Mouse (Mus musculus): ENCODE data around the gene Cds2. TPM values are rescaled to one million over a fixed set of nuclear protein-coding genes. Genes with fewer than 3 reads are reported as not detected.
"Not testable (repeated sequence)": the region's sequence is repeated elsewhere in the genome, so short reads cannot be mapped to it uniquely, and the experiment has no call there.

The Cds2 gene
- total RNA-seq, 2 experiments from 2014 or later: 228 to 237 TPM

DNA sequence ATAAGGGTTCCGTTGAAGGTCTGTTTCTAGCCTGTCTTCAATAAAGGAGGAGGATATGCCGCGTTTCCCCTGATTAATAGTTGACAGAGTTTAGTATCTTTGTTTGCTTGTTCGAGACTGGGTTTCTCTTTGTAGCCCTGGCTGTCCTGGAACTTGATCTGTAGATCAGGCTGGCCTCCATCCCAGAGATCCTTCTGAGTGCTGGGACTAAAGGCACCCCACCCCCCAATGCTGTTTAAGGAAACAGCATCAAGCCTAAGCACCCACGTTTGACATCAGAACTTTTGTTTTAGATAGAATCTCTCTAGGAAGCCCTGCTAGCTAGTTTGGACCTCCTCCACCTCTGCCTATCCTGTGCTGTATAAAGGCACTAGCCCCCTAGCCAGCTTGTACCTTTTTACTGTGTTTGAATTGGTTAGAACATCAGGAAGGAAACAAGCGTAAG is 1.3 kb downstream of the Cds2 start:
- no peak for DNase-seq (ENCODE audit: extremely low spot score in 1 of 2, low spot score in 1 of 2)

DNA sequence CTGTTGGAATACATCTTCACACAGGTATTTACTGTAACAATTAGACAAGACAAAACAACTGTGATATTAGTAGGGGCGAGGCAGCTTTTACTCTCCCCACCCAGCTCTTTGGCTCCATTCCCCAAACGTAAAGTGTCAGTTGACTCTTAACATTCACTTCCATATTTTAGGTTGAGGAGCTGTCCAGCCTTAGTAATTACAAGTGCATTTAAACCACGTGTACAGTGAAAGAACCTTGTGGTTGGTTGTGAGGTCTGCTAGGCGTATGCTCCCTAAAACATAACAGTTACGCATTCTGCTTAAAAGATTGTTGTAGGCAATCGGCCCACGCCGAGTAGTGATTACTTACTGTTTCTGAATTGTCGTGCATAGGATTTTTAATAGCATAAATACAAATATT is 2.2 kb downstream of the Cds2 start:
- DNase-seq (ENCODE audit: extremely low spot score in 1 of 2, low spot score in 1 of 2): no peak

DNA sequence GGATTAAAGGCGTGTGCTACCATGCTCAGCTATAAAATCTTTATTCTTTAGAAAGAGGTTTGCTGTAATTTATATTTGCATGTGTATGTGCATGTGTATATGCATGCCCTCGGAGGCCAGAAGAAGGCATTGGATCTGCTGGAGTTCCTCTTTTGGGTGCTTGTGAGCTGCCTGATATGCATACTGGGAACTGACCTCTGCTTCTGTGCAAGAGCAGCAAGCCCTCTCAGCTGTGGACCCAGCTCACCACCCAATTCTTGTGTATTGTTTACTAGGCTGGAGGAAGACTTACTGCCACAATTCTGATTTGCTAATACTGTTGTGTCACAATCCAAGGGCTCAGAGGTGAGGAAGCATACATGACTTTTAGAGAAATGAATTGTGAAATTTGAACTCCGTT is 3.1 kb downstream of the Cds2 start:
- DNase-seq (ENCODE audit: extremely low spot score in 1 of 2, low spot score in 1 of 2): no peak

DNA sequence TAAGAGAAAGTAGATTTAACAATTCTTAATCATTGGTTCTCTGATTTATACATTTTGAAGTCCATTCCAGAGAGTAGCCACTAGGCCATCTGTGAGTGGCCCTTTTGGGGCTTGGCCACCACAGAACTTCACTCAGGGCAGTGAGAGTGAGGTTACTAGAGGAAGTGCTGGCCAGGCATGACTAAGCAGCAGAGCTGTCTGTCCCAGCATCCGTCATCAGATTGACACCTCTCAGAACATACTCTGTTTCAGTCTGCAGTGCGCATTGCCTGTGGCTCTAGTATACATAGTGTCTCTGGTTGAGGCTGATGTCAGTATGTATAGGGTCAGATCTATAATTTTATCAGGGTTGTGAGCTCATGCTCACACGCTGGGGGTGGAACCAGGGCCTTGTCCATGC is 6.3 kb downstream of the Cds2 start:
- DNase-seq (ENCODE audit: extremely low spot score in 1 of 2, low spot score in 1 of 2): no peak

DNA sequence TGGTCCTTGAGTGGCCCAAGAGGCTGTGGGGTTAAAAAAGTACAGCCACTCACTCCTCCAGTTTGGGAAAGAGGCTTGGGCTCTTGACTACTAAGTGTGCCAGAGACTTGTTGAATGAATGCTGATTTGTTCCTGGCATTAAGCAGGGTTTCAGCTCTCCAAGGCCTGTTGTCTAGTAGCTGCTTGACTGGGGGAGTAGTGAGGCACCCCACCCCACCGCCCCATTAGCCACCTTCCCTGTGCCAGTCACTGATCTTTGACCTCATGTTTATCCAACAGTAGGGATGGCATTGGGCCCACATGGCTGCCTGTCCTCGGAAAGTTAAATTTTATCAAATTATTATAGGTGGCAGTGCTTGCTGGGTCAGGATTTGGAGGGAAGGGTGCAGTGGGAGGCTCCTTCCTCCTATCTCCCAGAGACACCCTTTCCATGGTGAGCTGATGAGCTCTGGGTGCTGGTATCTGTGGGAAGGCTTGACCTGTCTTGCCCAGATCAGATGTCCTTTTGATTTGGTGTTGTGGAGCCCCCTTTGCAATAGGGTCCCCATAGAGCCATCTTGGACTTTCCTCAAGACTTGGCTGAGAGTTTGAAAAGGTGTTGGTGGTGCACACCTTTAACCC is 7.5 kb downstream of the Cds2 start:
- DNase-seq (ENCODE audit: extremely low spot score in 1 of 2, low spot score in 1 of 2): no peak

DNA sequence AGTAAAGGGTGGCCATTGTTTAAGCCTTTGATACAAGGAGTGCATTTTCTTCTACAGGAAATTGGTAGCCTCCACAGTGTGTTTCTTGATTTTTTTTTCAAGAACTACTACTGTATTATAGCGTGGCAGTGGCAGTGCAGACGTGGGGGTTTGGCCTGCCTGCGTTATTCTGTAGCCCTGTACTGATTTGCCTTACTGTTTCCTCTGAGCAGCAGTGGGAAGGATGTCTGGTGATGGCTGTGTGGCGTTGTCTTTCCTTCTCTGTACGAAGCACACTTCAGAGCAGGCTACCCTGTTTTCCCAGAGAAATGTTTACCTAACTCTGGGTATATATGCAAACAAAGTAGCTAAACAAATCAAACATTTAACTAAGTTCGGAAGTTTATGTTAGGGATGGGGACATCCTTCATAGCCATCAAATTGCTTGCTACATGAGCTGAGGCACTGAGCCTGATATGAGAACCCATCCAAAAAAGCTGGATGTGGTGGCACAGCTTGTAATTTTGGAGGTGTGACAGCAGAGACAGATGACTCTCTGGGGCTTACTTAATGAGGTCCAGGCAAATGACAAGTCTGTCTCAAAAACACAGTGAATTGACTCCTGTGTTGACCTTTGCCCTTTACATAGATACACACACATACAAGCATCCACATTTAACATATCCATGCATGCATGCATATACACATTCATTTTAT is 9.9 kb downstream of the Cds2 start:
- no peak for DNase-seq (ENCODE audit: extremely low spot score in 1 of 2, low spot score in 1 of 2)

DNA sequence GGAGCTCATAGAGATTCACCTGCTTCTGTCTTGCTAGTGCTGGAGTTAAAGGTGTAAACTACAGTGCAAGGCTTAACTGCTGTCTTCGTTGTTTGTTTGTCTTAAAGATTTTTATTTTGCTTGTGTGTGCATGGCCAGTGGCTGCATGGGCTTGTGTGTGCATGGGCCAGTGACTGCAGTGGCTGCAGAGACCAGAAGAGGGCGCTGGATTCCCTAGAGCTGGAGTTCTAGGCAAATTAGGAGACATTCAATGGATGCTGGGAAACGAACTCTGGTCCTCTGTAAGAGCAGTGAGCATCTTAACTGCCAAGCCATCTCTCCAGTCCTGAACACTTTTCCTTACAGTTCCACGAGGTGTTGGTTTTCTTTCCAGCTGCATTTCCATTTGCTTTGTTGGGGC is 12.6 kb downstream of the Cds2 start:
- DNase-seq (ENCODE audit: extremely low spot score in 1 of 2, low spot score in 1 of 2): no peak

DNA sequence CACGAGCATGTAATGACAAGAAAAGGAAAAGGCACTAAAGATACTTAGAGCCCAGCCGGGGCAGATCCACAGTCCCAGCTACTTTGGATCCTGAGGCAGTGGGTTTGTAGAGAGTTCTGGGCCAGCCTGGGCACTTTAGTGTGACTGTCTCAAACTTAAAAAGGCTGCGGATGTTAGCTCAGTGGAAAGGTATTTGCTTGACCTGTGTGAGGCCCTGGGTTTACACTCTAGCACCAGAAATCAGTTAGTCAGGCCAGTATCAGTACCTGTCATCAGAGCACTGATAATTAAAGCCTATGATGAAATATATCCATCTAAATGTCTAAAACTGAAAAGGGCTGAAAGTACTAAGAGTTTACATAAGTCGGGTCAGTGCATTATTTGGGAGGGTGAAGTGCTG is 13.3 kb downstream of the Cds2 start:
- no peak for DNase-seq (ENCODE audit: extremely low spot score in 1 of 2, low spot score in 1 of 2)

DNA sequence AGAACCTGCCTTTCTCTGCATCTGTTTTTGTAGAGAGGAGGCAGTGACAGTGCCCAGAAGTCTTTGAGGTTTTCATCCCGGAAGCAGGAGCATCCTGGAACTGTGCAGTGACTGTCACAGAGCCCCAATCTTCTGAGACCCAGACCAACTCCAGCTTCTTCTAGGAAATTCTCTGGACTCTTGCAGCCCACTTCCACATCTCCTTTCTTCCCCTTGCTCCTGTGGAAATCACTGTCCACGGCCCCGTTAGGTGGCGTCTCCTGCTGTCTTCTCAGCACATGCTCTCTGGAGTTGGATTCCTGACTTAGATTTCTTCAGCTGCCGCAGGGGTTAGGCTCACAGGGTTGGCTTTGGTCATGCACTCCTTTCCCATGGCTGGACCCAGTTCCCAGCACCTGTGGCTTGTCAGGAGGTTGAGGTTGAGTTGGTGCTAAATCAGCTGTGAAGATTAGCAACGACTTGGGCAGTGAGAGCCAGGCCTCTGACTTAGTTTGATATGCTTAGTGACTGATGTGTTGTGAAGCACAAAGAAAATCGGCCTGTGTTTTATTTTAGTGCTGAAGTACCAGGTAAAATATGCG is 15.4 kb downstream of the Cds2 start:
- no peak for DNase-seq (ENCODE audit: extremely low spot score in 1 of 2, low spot score in 1 of 2)

DNA sequence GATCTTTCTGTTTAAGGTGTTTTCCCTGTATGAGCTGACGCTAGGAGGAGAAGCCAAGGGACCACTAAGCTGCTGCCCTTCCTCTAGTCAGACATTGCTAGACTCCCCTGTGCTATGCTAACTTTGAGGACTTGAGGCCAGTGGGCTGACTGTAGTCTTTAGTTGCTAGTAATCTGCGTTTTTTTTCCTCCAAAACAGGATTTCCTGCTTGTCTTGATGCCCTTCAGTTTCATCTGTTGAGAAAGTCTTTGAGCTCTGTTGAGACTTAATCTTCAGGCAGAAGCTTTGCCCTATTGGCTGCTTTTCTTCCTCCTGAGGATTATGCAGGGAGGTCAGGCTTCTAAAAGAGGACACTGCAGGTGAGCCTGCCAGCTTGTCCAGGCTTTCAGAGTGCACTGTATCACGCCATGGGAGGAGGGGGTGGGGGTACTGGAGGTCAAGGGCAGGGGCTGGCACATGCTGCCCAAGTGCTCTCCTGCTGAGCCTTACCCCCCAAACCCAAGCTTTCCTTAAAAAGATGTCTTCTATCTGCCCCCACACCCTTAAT is 16.5 kb downstream of the Cds2 start:
- DNase-seq (ENCODE audit: extremely low spot score in 1 of 2, low spot score in 1 of 2): no peak

DNA sequence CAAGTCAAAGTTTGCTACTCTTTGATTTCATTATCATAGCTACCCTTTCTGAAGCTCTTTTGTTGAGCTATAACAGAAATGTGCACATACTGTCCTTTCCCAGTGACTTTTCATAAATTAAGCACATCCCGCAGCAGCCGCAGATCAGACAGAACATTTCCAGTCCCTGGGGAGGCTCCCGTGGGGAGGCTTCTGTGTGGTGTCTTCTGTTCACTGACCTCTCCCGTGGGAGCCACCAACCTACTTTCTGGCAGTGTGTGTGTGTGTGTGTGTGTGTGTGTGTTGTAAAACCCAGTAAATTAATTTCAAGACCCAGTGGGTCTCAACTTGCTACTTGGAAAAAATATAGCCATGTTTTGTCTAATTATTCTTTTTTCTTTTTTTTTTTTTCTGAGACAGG is 17.0 kb downstream of the Cds2 start:
- no peak for DNase-seq (ENCODE audit: extremely low spot score in 1 of 2, low spot score in 1 of 2)

DNA sequence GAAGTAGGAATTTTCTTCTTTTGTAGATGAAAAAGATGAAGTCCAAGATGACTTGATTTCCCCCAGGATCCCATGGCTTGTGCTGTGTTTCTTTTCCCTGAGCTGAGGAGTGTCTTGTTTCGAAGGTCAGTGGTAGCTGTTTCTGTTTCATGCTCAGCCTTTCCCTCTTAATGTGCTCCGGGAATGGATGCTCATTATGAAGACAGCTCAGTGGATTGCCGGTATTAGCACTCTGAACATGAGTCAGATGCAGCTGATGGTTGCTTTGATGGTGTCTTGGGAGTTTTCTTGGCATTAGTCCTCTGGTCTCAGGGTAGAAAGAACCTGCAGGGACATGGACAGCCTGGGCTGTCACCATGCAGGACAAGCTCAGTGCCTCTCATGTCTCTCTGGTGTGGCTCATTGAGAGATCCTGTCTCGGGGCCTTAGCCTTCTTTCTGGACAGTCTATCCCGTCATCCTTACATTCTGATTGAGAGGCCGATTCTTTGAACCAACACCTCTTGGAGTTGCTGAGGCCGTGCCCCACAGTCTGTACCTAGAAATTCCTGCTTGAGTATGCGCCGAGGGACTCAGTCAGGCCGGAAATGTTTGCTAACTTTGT is 17.7 kb downstream of the Cds2 start:
- DNase-seq (ENCODE audit: extremely low spot score in 1 of 2, low spot score in 1 of 2): no peak

DNA sequence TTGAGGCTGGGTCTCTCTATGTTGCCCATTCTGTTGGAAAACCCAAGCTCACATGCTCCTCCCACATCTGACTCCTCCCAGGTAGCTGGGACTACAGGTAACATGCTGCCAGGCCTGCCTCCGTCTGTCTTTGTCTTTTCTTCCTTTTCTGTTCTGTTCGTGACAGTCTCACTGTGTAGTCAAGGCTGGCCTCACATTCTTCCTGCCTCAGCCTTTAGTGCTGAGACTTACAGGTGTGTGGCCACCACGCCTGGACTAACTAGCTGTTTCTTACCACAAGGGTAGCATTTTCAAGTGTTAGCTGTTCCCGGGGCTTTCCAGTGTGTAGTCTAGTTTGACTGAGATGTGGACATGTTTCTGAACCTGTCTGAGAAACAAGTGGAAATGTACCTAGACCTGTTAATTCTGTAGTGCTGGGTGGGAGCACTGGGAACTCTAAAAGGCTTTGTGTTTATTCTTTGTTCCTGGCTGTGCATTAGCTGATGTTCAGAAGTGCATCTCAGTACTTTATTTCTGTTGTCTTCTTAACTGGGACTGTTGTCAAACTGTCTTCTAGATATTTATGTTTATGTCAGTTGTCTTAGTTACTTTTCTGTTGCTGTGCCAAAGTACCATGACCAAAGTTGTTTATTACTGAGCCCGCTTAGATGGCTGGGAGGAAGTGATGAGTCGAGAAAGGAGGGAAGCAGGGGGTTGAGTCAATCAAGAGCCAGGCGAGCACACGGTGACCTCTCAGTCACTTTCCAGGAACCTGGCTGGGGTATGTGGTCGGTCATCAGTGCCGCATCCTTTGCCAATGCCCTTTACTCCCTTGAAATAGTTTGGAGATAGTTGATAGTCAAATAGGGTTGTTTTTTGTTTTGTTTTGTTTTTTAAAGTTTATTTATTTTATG is 18.9 kb downstream of the Cds2 start:
- DNase-seq (ENCODE audit: extremely low spot score in 1 of 2, low spot score in 1 of 2): no peak

DNA sequence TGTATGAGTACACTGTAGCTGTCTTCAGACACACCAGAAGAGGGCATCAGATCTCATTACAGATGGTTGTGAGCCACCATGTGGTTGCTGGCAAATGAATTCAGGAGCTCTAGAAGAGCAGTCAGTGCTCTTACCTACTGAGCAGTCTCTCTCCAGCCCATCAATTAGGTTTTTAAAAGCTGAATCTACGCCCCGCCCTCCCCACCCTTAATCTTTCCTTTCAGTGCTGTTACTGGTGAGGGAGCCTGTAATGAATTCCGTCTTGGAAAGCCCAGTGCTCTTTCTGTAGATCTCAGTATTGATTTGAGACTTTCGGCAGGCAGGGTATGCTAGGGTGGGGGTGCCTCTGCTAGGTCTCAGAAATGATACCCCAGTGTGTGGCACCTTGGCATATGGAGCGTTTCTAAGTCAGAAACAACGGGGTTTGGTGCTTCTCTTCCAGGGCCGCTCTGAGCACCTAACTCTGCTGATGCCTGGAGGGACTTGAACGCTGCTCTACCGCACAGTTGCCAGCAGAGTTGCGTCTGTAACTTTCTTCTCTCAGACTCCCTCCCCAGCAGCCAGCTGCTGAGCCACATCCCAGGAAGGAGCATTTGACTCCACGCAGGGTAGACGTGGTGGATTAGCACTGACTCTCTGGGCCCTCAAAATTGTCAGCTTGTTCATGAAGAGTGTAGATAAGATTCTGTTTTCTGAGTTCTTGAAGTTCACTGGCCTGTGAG is 19.7 kb downstream of the Cds2 start:
- no peak for DNase-seq (ENCODE audit: extremely low spot score in 1 of 2, low spot score in 1 of 2)

DNA sequence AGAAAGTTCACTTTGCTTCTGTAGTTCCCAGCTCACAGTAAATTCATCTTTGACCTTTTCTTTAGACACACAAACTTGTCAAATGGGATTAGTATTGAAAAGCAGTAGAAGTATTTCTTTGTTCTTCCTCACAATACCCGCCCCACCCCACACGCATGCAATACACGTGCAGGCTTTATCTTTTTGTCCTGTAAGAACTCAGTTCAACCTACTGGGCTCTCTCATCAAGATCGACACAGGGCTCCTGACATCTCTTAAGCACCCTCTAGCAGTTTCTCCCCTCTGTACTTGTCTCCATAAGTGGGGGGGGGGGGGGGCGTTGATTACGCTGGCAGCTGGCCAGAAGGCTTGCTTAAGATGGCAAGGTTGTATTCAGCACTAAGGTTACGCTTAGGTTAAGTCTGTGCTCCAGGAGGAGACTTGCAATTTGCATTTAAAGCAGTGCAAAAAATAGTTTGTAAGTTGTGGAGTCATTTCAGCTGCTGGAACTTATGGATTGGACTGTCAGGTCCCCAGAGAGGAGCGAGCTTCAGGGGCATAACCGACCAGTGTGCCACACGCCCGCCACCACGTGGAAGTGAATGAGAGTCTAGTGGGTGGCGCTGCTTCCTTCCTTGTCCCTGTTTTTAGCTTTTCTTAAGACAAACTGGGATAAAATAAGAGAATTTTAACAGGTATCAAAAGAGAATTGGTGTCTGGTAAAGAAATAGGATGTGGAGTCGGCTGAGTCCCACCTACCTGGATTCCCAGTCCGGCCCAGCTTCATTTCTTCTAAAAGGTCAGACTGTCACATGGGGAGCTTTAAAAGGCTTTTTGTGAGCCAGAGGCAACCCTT is 20.5 kb downstream of the Cds2 start:
- DNase-seq (ENCODE audit: extremely low spot score in 1 of 2, low spot score in 1 of 2): no peak

DNA sequence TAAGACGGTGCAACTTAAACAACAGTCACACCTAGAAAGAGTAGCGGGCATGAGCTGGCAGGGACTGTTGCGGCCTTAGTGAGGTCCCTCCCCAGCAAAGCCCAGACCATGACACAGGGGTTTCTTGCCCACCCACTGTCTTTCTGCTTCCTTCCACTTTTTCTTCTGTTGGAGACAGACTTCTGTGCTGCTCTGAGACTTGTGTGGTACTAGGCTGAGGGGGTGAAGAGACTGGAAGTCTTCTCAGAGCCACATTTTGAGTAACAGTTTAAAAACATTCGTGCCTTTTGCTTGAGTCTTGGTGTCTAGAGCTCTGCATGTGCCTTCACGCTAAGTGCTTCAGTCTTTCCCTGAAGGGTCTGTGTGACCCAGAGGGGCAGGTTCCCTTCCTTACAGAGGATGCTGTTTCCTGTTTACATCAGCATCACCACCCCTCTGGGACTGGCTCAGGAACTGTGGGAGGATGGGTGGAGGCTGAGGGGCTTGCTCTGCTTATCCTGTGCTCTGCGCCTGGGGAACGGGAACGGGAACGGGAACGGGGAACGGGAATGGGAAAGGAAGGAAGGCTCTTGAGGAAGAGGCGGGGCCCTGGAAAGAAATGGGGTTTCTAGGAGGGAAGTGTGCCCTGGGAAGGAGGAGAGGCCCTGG is 21.7 kb downstream of the Cds2 start:
- no peak for DNase-seq (ENCODE audit: extremely low spot score in 1 of 2, low spot score in 1 of 2)

DNA sequence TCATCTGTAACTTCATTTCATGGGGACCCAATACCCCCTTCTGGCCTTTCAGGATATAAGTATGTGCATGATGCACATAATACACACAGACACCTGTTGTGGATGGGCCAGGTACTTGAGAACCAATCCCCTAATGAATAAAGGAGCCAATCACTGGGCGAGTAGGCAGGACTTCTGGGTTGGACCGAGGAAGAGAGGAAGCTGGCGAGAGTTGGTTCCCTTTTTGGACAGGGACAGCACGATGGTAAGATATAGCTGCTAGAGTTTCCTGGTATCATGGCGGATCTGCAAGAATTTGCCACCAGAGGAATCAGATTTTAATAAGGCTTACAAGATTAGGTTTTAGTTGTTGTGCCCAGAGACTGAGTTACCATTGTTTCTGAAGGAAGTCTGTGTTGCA is 22.8 kb downstream of the Cds2 start:
- DNase-seq (ENCODE audit: extremely low spot score in 1 of 2, low spot score in 1 of 2): not testable (repeated sequence)

DNA sequence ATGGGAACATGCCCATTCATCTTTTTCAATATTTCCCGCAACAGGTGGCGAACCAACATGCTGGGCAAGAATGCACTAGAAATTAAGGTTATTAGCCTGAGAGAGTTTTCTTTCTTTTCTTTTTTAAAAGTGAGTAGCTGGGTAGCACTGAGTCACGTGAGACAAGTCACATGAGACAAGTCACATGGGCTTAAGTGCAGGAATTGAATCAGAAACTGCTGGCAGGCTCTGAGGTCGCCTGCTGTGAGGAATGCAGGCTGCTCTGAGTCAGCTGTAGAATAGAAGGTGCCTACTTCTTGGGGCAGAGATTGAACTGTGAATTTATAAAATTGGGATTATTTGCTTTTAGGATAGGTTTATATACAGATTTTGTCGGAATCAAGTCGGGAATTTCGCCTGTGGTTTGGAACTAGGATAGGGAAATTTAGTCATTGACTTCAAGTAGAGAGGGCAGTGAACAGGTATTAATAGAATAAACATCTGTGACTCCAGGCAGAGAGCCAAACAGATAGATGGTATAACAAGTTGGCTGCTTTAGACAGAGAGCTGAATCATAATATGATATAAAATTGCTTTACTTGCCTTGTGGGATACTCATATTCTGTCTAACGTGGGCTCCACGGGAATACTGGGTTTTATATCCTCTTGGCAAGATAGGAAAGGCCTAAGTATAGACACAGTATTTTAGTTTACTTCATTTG is 23.6 kb downstream of the Cds2 start:
- no peak for DNase-seq (ENCODE audit: extremely low spot score in 1 of 2, low spot score in 1 of 2)
